Mouse (Mus musculus): ENCODE data around the gene Snx4.

DNA sequence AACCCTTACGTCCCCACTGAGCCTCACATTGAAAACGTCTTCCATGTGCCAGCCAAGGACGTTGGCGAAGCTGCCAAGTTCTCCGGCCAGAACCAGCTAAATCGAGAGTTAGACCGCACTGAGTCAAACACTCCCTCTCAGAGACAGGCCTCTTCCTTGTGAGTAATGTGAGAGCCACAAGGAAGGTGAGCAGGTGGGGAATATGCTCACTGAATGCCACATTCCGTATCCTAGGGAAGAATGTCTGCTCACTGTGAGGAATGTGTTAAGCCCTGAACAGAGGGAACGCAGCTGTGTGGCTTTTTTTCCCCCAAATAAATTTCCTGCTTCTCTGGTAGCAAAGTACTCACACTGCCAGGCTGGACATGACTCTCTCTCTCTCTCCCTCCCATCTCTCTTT, 75.3 kb downstream of the Snx4 start:
- no peak for TF ChIP-seq EP300 (IDR thresholded peaks at IDR 0.05; ENCODE audit: low read depth)
- no peak for TF ChIP-seq CTCF (IDR thresholded peaks at IDR 0.05; ENCODE audit: low read depth)
